Mouse (Mus musculus): ENCODE measurements at regions not wholly inside any gene's neighbourhood (a gene's known extent, or its start where the extent isn't known, plus 50 kb on each side); places are given as distances from the start of the nearest gene placed in this dataset.
A peak's percentile ranks its signal among the peaks of the same experiment; 100 is the strongest.

- no peak for DNase-seq (ENCODE audit: low read depth, low spot score)
Observed at GRCm38 (mm10) chr13:102131459-102131858, 363.4 kb upstream of the Pik3r1 start.

GRCm38 (mm10) chr13:102132154-102132553 is 364.1 kb upstream of the Pik3r1 start:
- DNase-seq (ENCODE audit: low read depth, low spot score): no peak

- no peak for DNase-seq (ENCODE audit: low read depth, low spot score)
Observed at GRCm38 (mm10) chr13:102132696-102133095, 364.7 kb upstream of the Pik3r1 start.

- no peak for DNase-seq (ENCODE audit: low read depth, low spot score)
Observed at GRCm38 (mm10) chr13:102135210-102135609, 367.2 kb upstream of the Pik3r1 start.

- DNase-seq (ENCODE audit: low read depth, low spot score): no peak
Observed at GRCm38 (mm10) chr13:102142986-102143385, 375.0 kb upstream of the Pik3r1 start.

GRCm38 (mm10) chr13:102143848-102144247 is 375.8 kb upstream of the Pik3r1 start:
- DNase-seq (ENCODE audit: low read depth, low spot score): no peak

- no peak for DNase-seq (ENCODE audit: low read depth, low spot score)
Observed at GRCm38 (mm10) chr13:102148039-102148438, 380.0 kb upstream of the Pik3r1 start.

- DNase-seq (ENCODE audit: low read depth, low spot score): no peak
Observed at GRCm38 (mm10) chr13:102153785-102154608, 386.0 kb upstream of the Pik3r1 start.

GRCm38 (mm10) chr13:102154609-102154899 is 386.5 kb upstream of the Pik3r1 start:
- DNase-seq (ENCODE audit: low read depth, low spot score): no peak

GRCm38 (mm10) chr13:102157369-102158130 is 389.5 kb upstream of the Pik3r1 start:
- DNase-seq (ENCODE audit: low read depth, low spot score): no peak

- no peak for DNase-seq (ENCODE audit: low read depth, low spot score)
Observed at GRCm38 (mm10) chr13:102173382-102174234, 405.6 kb upstream of the Pik3r1 start.

- no peak for DNase-seq (ENCODE audit: low read depth, low spot score)
Observed at GRCm38 (mm10) chr13:102174431-102174830, 406.4 kb upstream of the Pik3r1 start.

- DNase-seq (ENCODE audit: low read depth, low spot score): no peak
Observed at GRCm38 (mm10) chr13:102174896-102175295, 406.9 kb upstream of the Pik3r1 start.

GRCm38 (mm10) chr13:102175406-102175805 is 407.4 kb upstream of the Pik3r1 start:
- no peak for DNase-seq (ENCODE audit: low read depth, low spot score)

GRCm38 (mm10) chr13:102176456-102176855 is 408.4 kb upstream of the Pik3r1 start:
- no peak for DNase-seq (ENCODE audit: low read depth, low spot score)

GRCm38 (mm10) chr13:102194716-102195115 is 426.7 kb upstream of the Pik3r1 start:
- DNase-seq (ENCODE audit: low read depth, low spot score): peak; percentile 12

- DNase-seq (ENCODE audit: low read depth, low spot score): no peak
Observed at GRCm38 (mm10) chr13:102202301-102202700, 434.3 kb upstream of the Pik3r1 start.

- DNase-seq (ENCODE audit: low read depth, low spot score): no peak
Observed at GRCm38 (mm10) chr13:102218486-102218885, 450.5 kb upstream of the Pik3r1 start.

- peak; percentile 32 for DNase-seq (ENCODE audit: low read depth, low spot score)
Observed at GRCm38 (mm10) chr13:102231048-102231447, 462.3 kb upstream of the Cd180 start.

- DNase-seq (ENCODE audit: low read depth, low spot score): peak; percentile 82
Observed at GRCm38 (mm10) chr13:102232291-102232936, 460.9 kb upstream of the Cd180 start.

- no peak for DNase-seq (ENCODE audit: low read depth, low spot score)
Observed at GRCm38 (mm10) chr13:102250884-102251283, 442.5 kb upstream of the Cd180 start.

GRCm38 (mm10) chr13:102251709-102252108 is 441.6 kb upstream of the Cd180 start:
- DNase-seq (ENCODE audit: low read depth, low spot score): no peak
